15 mouse cellular contexts compared by ENCODE assay signal in genomic region chr11:3381148-3381814, GRCm38 (mm10). TPM values are rescaled to one million over a fixed set of nuclear protein-coding genes. Genes with fewer than 3 reads are reported as not detected.
DNase-seq lines count a peak whose midpoint lies in the region; ATAC-seq and TF ChIP-seq lines count a peak whose summit lies in the region.
"Had no signal": no experiment of that assay in that cellular context is flagged by ENCODE, and none has a peak within 500 bp of the region (broad histone marks: within the 10 kb centered on the region; RNA-seq: fewer than 3 reads in every experiment).

No protein-coding gene starts in this region.

- no peak for DNase-seq in heart, postnatal 10 days
- DNase-seq in liver, result no peak
- no peak for DNase-seq in liver, embryonic 14.5 days (ENCODE audit: low read depth in 3 of 3, low spot score in 3 of 3)
- DNase-seq: adrenal gland, adult 2 months; adrenal gland, postnatal 25 days; cerebellum, adult 18-20 months; cerebellum, adult 9-11 months; cerebellum, postnatal 36 days; gastrocnemius, postnatal 10 days had no signal

- H3K4me3 ChIP-seq in heart, embryonic 13.5 days, result no peak overlapping the region
- no peak overlapping the region for H3K4me3 ChIP-seq in liver, embryonic 12.5 days
- H3K4me3 ChIP-seq in liver, embryonic 14.5 days (ENCODE audit: insufficient read depth in 1 of 2, low read depth in 2 of 2, low read length in 2 of 2), result no peak overlapping the region
- H3K4me3 ChIP-seq in midbrain, embryonic 13.5 days (replicated peaks), result no peak overlapping the region
- H3K4me3 ChIP-seq: forebrain, embryonic 15.5 days; heart, embryonic 15.5 days; hindbrain, embryonic 15.5 days had no signal

- no peak for TF ChIP-seq CTCF in liver, embryonic 14.5 days (IDR thresholded peaks at IDR 0.05; ENCODE audit: low read depth)

- H3K36me3 ChIP-seq in heart, embryonic 13.5 days, result peaks cover 32% of the 10 kb centered on the region
- peaks cover 42% of the 10 kb centered on the region for H3K36me3 ChIP-seq in liver, embryonic 12.5 days
- H3K36me3 ChIP-seq in liver, embryonic 14.5 days (replicated peaks; ENCODE audit: control insufficient read depth, insufficient read depth, low read depth), result 0 out of 2 replicates have a peak, but pooled peaks cover 3% of the 10 kb centered on the region
- H3K36me3 ChIP-seq in midbrain, embryonic 13.5 days, result 0 out of 2 replicates have a peak, but pooled peaks cover 5% of the 10 kb centered on the region
- H3K36me3 ChIP-seq: heart, embryonic 15.5 days; hindbrain, embryonic 15.5 days had no signal

- H3K27me3 ChIP-seq in heart, embryonic 13.5 days (replicated peaks), result no peaks in the 10 kb centered on the region
- H3K27me3 ChIP-seq in liver, embryonic 12.5 days (replicated peaks), result no peaks in the 10 kb centered on the region
- H3K27me3 ChIP-seq in liver, embryonic 14.5 days (ENCODE audit: control insufficient read depth, insufficient read depth, low read length), result no peaks in the 10 kb centered on the region
- no peaks in the 10 kb centered on the region for H3K27me3 ChIP-seq in midbrain, embryonic 13.5 days
- H3K27me3 ChIP-seq: forebrain, embryonic 15.5 days; heart, embryonic 15.5 days; hindbrain, embryonic 15.5 days had no signal

- H3K9ac ChIP-seq in heart, embryonic 13.5 days, result no peak overlapping the region
- no peak overlapping the region for H3K9ac ChIP-seq in liver, embryonic 12.5 days
- H3K9ac ChIP-seq in liver, embryonic 14.5 days (replicated peaks), result no peak overlapping the region
- H3K9ac ChIP-seq in midbrain, embryonic 13.5 days (replicated peaks), result no peak overlapping the region
- H3K9ac ChIP-seq: forebrain, embryonic 15.5 days; heart, embryonic 15.5 days; hindbrain, embryonic 15.5 days had no signal

- H3K27ac ChIP-seq in heart, embryonic 13.5 days (replicated peaks), result 0 out of 2 replicates have a peak overlapping the region, but pooled peaks have one; percentile 24
- H3K27ac ChIP-seq in liver, embryonic 12.5 days, result no peak overlapping the region
- no peak overlapping the region for H3K27ac ChIP-seq in liver, embryonic 14.5 days
- no peak overlapping the region for H3K27ac ChIP-seq in midbrain, embryonic 13.5 days
- H3K27ac ChIP-seq: forebrain, embryonic 15.5 days; heart, embryonic 15.5 days; hindbrain, embryonic 15.5 days had no signal

- H3K4me2 ChIP-seq in heart, embryonic 13.5 days, result no peak overlapping the region
- no peak overlapping the region for H3K4me2 ChIP-seq in liver, embryonic 12.5 days
- no peak overlapping the region for H3K4me2 ChIP-seq in liver, embryonic 14.5 days (ENCODE audit: low read depth)
- no peak overlapping the region for H3K4me2 ChIP-seq in midbrain, embryonic 13.5 days (replicated peaks)
- H3K4me2 ChIP-seq: forebrain, embryonic 15.5 days; heart, embryonic 15.5 days; hindbrain, embryonic 15.5 days had no signal

- no peak for TF ChIP-seq EP300 in liver, embryonic 14.5 days (IDR thresholded peaks at IDR 0.05; ENCODE audit: low read depth)

- ATAC-seq in heart, embryonic 13.5 days (ENCODE audit: extremely low read depth, insufficient number of reproducible peaks, low FRiP score, low TSS enrichment), result no peak
- 0 out of 2 replicates have a peak, but pooled peaks have one; percentile 31 for ATAC-seq in liver, embryonic 12.5 days
- ATAC-seq in liver, embryonic 14.5 days (ENCODE audit: insufficient read depth), result peak; percentile 34; the same call in 1 of the 2 replicates
- no peak for ATAC-seq in midbrain, embryonic 13.5 days
- ATAC-seq: forebrain, embryonic 15.5 days had no signal

- intact Hi-C loops in heart, postnatal 10 days (cut with DNase I), result no loop called here

- H3K4me1 ChIP-seq in heart, embryonic 13.5 days, result peaks cover 15% of the 10 kb centered on the region
- H3K4me1 ChIP-seq in liver, embryonic 12.5 days, result peaks cover 36% of the 10 kb centered on the region
- H3K4me1 ChIP-seq in liver, embryonic 14.5 days (replicated peaks; ENCODE audit: control insufficient read depth in 2 of 2, insufficient read depth in 2 of 2, low read length in 1 of 2), result peaks cover 3 to 29% of the 10 kb centered on the region in 2 experiments; a peak in 3 of 4 replicates
- no peaks in the 10 kb centered on the region for H3K4me1 ChIP-seq in midbrain, embryonic 13.5 days (replicated peaks)
- H3K4me1 ChIP-seq: forebrain, embryonic 15.5 days; heart, embryonic 15.5 days; hindbrain, embryonic 15.5 days had no signal

- WGBS in heart, embryonic 13.5 days, result 76% methylated on average over 6 of the region's 6 CpGs
- 79% methylated on average over 6 of the region's 6 CpGs for WGBS in liver, embryonic 12.5 days (ENCODE audit: insufficient replicate concordance)
- 68% methylated on average over 6 of the region's 6 CpGs for WGBS in liver, embryonic 14.5 days (ENCODE audit: insufficient replicate concordance)
- WGBS in midbrain, embryonic 13.5 days, result 97% methylated on average over 6 of the region's 6 CpGs

- H3K9me3 ChIP-seq in heart, embryonic 13.5 days, result no peaks in the 10 kb centered on the region
- no peaks in the 10 kb centered on the region for H3K9me3 ChIP-seq in liver, embryonic 12.5 days (replicated peaks)
- no peaks in the 10 kb centered on the region for H3K9me3 ChIP-seq in liver, embryonic 14.5 days (ENCODE audit: control insufficient read depth, low read length)
- no peaks in the 10 kb centered on the region for H3K9me3 ChIP-seq in midbrain, embryonic 13.5 days
- H3K9me3 ChIP-seq: forebrain, embryonic 15.5 days; heart, embryonic 15.5 days; hindbrain, embryonic 15.5 days had no signal

RNA-seq across cellular contexts. Expression of gene Limk2, which starts 27.7 kb away (rescaled TPM):
- 50.4 and 58.3 TPM in 2 replicates for polyA plus RNA-seq in heart, embryonic 13.5 days (2015; fragmentation: Nextera tagmentation; extraction: Ambion mirVana)
- total RNA-seq in heart, postnatal 10 days (2021), result 10 to 100 TPM; 25.2 to 27.7 TPM
- polyA plus RNA-seq in liver, embryonic 12.5 days (2016; fragmentation: Nextera tagmentation; extraction: Ambion mirVana), result 15.0 and 16.1 TPM in 2 replicates
- 7.1 and 7.4 TPM in 2 replicates for polyA plus RNA-seq in liver, embryonic 14.5 days (2012; rRNA removed)
- 7.0 and 9.5 TPM in 2 replicates for polyA plus RNA-seq in liver, embryonic 14.5 days (2014; fragmentation: Nextera tagmentation; extraction: Ambion mirVana)
- polyA plus RNA-seq in midbrain, embryonic 13.5 days (2015; fragmentation: Nextera tagmentation; extraction: Ambion mirVana), result 134 and 138 TPM in 2 replicates

RNA-seq across cellular contexts. Expression of gene Pik3ip1, which starts 51.1 kb away (rescaled TPM):
- 19.0 and 25.9 TPM in 2 replicates for polyA plus RNA-seq in heart, embryonic 13.5 days (2015; fragmentation: Nextera tagmentation; extraction: Ambion mirVana)
- total RNA-seq in heart, postnatal 10 days (2021), result 10 to 100 TPM; 25.2 to 31.0 TPM
- 1.8 and 2.1 TPM in 2 replicates for polyA plus RNA-seq in liver, embryonic 12.5 days (2016; fragmentation: Nextera tagmentation; extraction: Ambion mirVana)
- 0.79 and 0.96 TPM in 2 replicates for polyA plus RNA-seq in liver, embryonic 14.5 days (2012; rRNA removed)
- polyA plus RNA-seq in liver, embryonic 14.5 days (2014; fragmentation: Nextera tagmentation; extraction: Ambion mirVana), result 0.42 and 0.94 TPM in 2 replicates
- 24.2 and 25.1 TPM in 2 replicates for polyA plus RNA-seq in midbrain, embryonic 13.5 days (2015; fragmentation: Nextera tagmentation; extraction: Ambion mirVana)

Comparison
In these comparisons a context has a peak if more than half of its experiments do, and no peak if none do; other contexts are left out.
1. ATAC-seq: peak in liver, embryonic 12.5 days (single experiment) and liver, embryonic 14.5 days (single experiment); none in heart, embryonic 13.5 days (single experiment) and midbrain, embryonic 13.5 days (single experiment).